Mouse (Mus musculus): ENCODE measurements around the gene Pef1. TPM values are rescaled to one million over a fixed set of nuclear protein-coding genes. Genes with fewer than 3 reads are reported as not detected.

The Pef1 gene
- total and polyA plus RNA-seq, 2 experiments from 2014 or later = 49.2 to 70.8 TPM

GRCm38 (mm10) chr4:130167814-130168213 is 65.5 kb downstream of the Pef1 start:
- DNase-seq (ENCODE audit: low spot score) (no peak), ATAC-seq (ENCODE audit: insufficient read depth, low read depth) (no peak)
- no peak overlapping the region for H3K9ac ChIP-seq (replicated peaks; ENCODE audit: low read depth, low read length)
- 31% methylated on average over 9 of the region's 9 CpGs for WGBS
- peaks cover 7% of the 10 kb centered on the region; the same call in 1 of the 2 replicates for H3K36me3 ChIP-seq (replicated peaks; ENCODE audit: control insufficient read depth, insufficient read depth, low read length)
- H3K4me2 ChIP-seq (ENCODE audit: low read depth, low read length) = peak overlapping the region; percentile 45
- peaks cover 61% of the 10 kb centered on the region for H3K4me1 ChIP-seq (ENCODE audit: control insufficient read depth, insufficient read depth)
- no peaks in the 10 kb centered on the region for H3K27me3 ChIP-seq (ENCODE audit: control insufficient read depth, insufficient read depth, low read length)
- TF ChIP-seq EP300 (IDR thresholded peaks at IDR 0.05; ENCODE audit: low read depth) = no peak
- H3K27ac ChIP-seq (ENCODE audit: low read depth) = peak overlapping the region; percentile 86
- H3K9me3 ChIP-seq (replicated peaks; ENCODE audit: control insufficient read depth, low read length) = no peaks in the 10 kb centered on the region
- peak overlapping the region; percentile 11; the same call in 1 of the 2 replicates for H3K4me3 ChIP-seq (ENCODE audit: low read depth, low read length)

GRCm38 (mm10) chr4:130168280-130169183 is 66.2 kb downstream of the Pef1 start:
- ATAC-seq (ENCODE audit: insufficient read depth, low read depth) = peak; percentile 75
- H3K4me2 ChIP-seq (ENCODE audit: low read depth, low read length) = peak overlapping the region; percentile 45

GRCm38 (mm10) chr4:130169411-130169971 is 67.1 kb downstream of the Pef1 start:
- no peaks in the 10 kb centered on the region for H3K27me3 ChIP-seq (ENCODE audit: control insufficient read depth, insufficient read depth, low read length)
- no peaks in the 10 kb centered on the region for H3K9me3 ChIP-seq (replicated peaks; ENCODE audit: control insufficient read depth, low read length)
- 86% methylated on average over 16 of the region's 16 CpGs for WGBS
- H3K4me3 ChIP-seq (ENCODE audit: low read depth, low read length) = no peak overlapping the region
- H3K4me1 ChIP-seq (ENCODE audit: control insufficient read depth, insufficient read depth) = peaks cover 51% of the 10 kb centered on the region
- H3K36me3 ChIP-seq (replicated peaks; ENCODE audit: control insufficient read depth, insufficient read depth, low read length) = peaks cover 7% of the 10 kb centered on the region; the same call in 1 of the 2 replicates
- no peak for TF ChIP-seq EP300 (IDR thresholded peaks at IDR 0.05; ENCODE audit: low read depth)
- no peak for TF ChIP-seq CTCF (IDR thresholded peaks at IDR 0.05; ENCODE audit: low read depth)
- ATAC-seq (ENCODE audit: insufficient read depth, low read depth) = no peak
- no peak for DNase-seq (ENCODE audit: low spot score)
- peak overlapping the region; percentile 54 for H3K27ac ChIP-seq (ENCODE audit: low read depth)
- H3K9ac ChIP-seq (replicated peaks; ENCODE audit: low read depth, low read length) = no peak overlapping the region
- no peak overlapping the region for H3K4me2 ChIP-seq (ENCODE audit: low read depth, low read length)

More at GRCm38 (mm10) chr4:130168280-130169183, 66.2 kb downstream of the Pef1 start:
- peaks cover 59% of the 10 kb centered on the region for H3K4me1 ChIP-seq (ENCODE audit: control insufficient read depth, insufficient read depth)
- H3K27ac ChIP-seq (ENCODE audit: low read depth) = peak overlapping the region; percentile 86
- TF ChIP-seq CTCF (IDR thresholded peaks at IDR 0.05; ENCODE audit: low read depth) (peak; percentile 39), EP300 (IDR thresholded peaks at IDR 0.05; ENCODE audit: low read depth) (peak; percentile 77)
- peak overlapping the region; percentile 11; the same call in 1 of the 2 replicates for H3K4me3 ChIP-seq (ENCODE audit: low read depth, low read length)
- WGBS = 31% methylated on average over 16 of the region's 16 CpGs
- no peaks in the 10 kb centered on the region for H3K27me3 ChIP-seq (ENCODE audit: control insufficient read depth, insufficient read depth, low read length)
- peaks cover 7% of the 10 kb centered on the region; the same call in 1 of the 2 replicates for H3K36me3 ChIP-seq (replicated peaks; ENCODE audit: control insufficient read depth, insufficient read depth, low read length)
- DNase-seq (ENCODE audit: low spot score) = peak; percentile 94
- H3K9me3 ChIP-seq (replicated peaks; ENCODE audit: control insufficient read depth, low read length) = no peaks in the 10 kb centered on the region
- no peak overlapping the region for H3K9ac ChIP-seq (replicated peaks; ENCODE audit: low read depth, low read length)

GRCm38 (mm10) chr4:130170362-130170761 is 68.0 kb downstream of the Pef1 start:
- Histone ChIP-seq H3K4me1 (ENCODE audit: control insufficient read depth, insufficient read depth) (peaks cover 57% of the 10 kb centered on the region), H3K27me3 (ENCODE audit: control insufficient read depth, insufficient read depth, low read length) (no peaks in the 10 kb centered on the region), H3K27ac (ENCODE audit: low read depth) (peak overlapping the region; percentile 34; the same call in 1 of the 2 replicates), H3K36me3 (replicated peaks; ENCODE audit: control insufficient read depth, insufficient read depth, low read length) (0 out of 2 replicates have a peak, but pooled peaks cover 7% of the 10 kb centered on the region), H3K4me2 (ENCODE audit: low read depth, low read length) (no peak overlapping the region), H3K4me3 (ENCODE audit: low read depth, low read length) (no peak overlapping the region), H3K9ac (replicated peaks; ENCODE audit: low read depth, low read length) (no peak overlapping the region), H3K9me3 (replicated peaks; ENCODE audit: control insufficient read depth, low read length) (no peaks in the 10 kb centered on the region)
- TF ChIP-seq EP300 (IDR thresholded peaks at IDR 0.05; ENCODE audit: low read depth) = no peak
- TF ChIP-seq CTCF (IDR thresholded peaks at IDR 0.05; ENCODE audit: low read depth) = no peak
- WGBS = 28% methylated on average over 4 of the region's 4 CpGs
- ATAC-seq (ENCODE audit: insufficient read depth, low read depth) (no peak), DNase-seq (ENCODE audit: low spot score) (no peak)

- peak; percentile 42 for ATAC-seq (ENCODE audit: insufficient read depth, low read depth)
- peaks cover 54% of the 10 kb centered on the region for H3K4me1 ChIP-seq (ENCODE audit: control insufficient read depth, insufficient read depth)
These were observed 69.8 kb downstream of the Pef1 start for GRCm38 (mm10) chr4:130171951-130172765.

More at GRCm38 (mm10) chr4:130171951-130172765, 69.8 kb downstream of the Pef1 start:
- H3K36me3 ChIP-seq (replicated peaks; ENCODE audit: control insufficient read depth, insufficient read depth, low read length) = 0 out of 2 replicates have a peak, but pooled peaks cover 4% of the 10 kb centered on the region
- no peak overlapping the region; the same call in 1 of the 2 replicates for H3K4me3 ChIP-seq (ENCODE audit: low read depth, low read length)
- H3K27me3 ChIP-seq (ENCODE audit: control insufficient read depth, insufficient read depth, low read length) = no peaks in the 10 kb centered on the region
- peak; percentile 73 for DNase-seq (ENCODE audit: low spot score)
- 8% methylated on average over 11 of the region's 11 CpGs for WGBS
- H3K4me2 ChIP-seq (ENCODE audit: low read depth, low read length) = peak overlapping the region; percentile 64
- no peaks in the 10 kb centered on the region for H3K9me3 ChIP-seq (replicated peaks; ENCODE audit: control insufficient read depth, low read length)
- H3K27ac ChIP-seq (ENCODE audit: low read depth) = peak overlapping the region; percentile 82
- TF ChIP-seq EP300 (IDR thresholded peaks at IDR 0.05; ENCODE audit: low read depth) = no peak; the same call in none of the 2 replicates
- TF ChIP-seq CTCF (IDR thresholded peaks at IDR 0.05; ENCODE audit: low read depth) = no peak
- H3K9ac ChIP-seq (replicated peaks; ENCODE audit: low read depth, low read length) = no peak overlapping the region; the same call in 1 of the 2 replicates
